Mouse (Mus musculus) olfactory bulb, adult 2 months (tissue): Measurements from ENCODE around the gene BC004004. TPM values are rescaled to one million over a fixed set of nuclear protein-coding genes. Genes with fewer than 3 reads are reported as not detected.

ENCODE experiments used
- H3K27ac ChIP-seq: fragments of 200-500 bp; 2 replicates; pipeline ENCODE4 v1.5.1; 2012; ENCODE audit warnings: low read depth, low read length; ENCODE audit not compliant: insufficient read depth
- H3K4me1 ChIP-seq: fragments of 200-500 bp; 2 replicates; pipeline ENCODE4 v1.6.1; 2012; ENCODE audit warnings: low read length; ENCODE audit not compliant: control insufficient read depth, insufficient read depth
- H3K4me3 ChIP-seq: fragments of 200-500 bp; 2 replicates; pipeline ENCODE4 v1.5.1; 2012; ENCODE audit warnings: mild to moderate bottlenecking, low read depth, low read length, moderate library complexity; ENCODE audit not compliant: insufficient read depth
- CTCF ChIP-seq: fragments of 200-500 bp; IDR thresholded peaks from 2 replicates; pipeline ENCODE4 v1.5.1; 2012; ENCODE audit warnings: low read depth, mild to moderate bottlenecking, low read length, moderate library complexity; ENCODE audit not compliant: insufficient read depth
- POLR2A ChIP-seq: fragments of 200-500 bp; IDR thresholded peaks from 2 replicates; pipeline ENCODE4 v1.6.1; 2012; ENCODE audit warnings: mild to moderate bottlenecking, low read depth, low read length, moderate library complexity; ENCODE audit not compliant: insufficient read depth
- WGBS: fragments of 180-500 bp; shearing (Covaris S2); methylation state at CpG from one replicate; pipeline ENCODE4 v1.1.7; 2018; 5-methylcytosine and 5-hydroxymethylcytosine counted together
- polyA plus RNA-seq: library from polyadenylated mRNA; stranded (reverse); fragments of >200 nt; gene quantifications from 2 replicates; pipeline ENCODE4 v1.2.4, GENCODE M21; 2012; ENCODE audit warnings: low replicate concordance; ENCODE audit not compliant: missing spikeins, insufficient read depth, insufficient read length

The BC004004 gene
- polyA plus RNA-seq, 1 experiment: not detected

- H3K4me1 ChIP-seq: peaks cover 23% of the 10 kb centered on the region
- no peak; the same call in 1 of the 2 replicates for TF ChIP-seq POLR2A
- no peak for TF ChIP-seq CTCF
- WGBS: 23% methylated on average over 11 of the region's 11 CpGs
- 0 out of 2 replicates have a peak overlapping the region, but pooled peaks have one; percentile 3 for H3K4me3 ChIP-seq
- peak overlapping the region; percentile 69 for H3K27ac ChIP-seq
Observed at GRCm38 (mm10) chr17:29356479-29356856, 87.9 kb downstream of the BC004004 start.

GRCm38 (mm10) chr17:29356882-29357281, 88.3 kb downstream of the BC004004 start:
- H3K27ac ChIP-seq: 0 out of 2 replicates have a peak overlapping the region, but pooled peaks have one; percentile 16
- 0 out of 2 replicates have a peak overlapping the region, but pooled peaks have one; percentile 3 for H3K4me3 ChIP-seq
- peaks cover 23% of the 10 kb centered on the region for H3K4me1 ChIP-seq
- TF ChIP-seq POLR2A (no peak), CTCF (no peak)
- 30% methylated on average over 9 of the region's 9 CpGs for WGBS

GRCm38 (mm10) chr17:29358928-29359327, 90.3 kb downstream of the BC004004 start:
- H3K4me1 ChIP-seq: peaks cover 23% of the 10 kb centered on the region
- no peak for TF ChIP-seq CTCF
- no peak overlapping the region; the same call in 1 of the 2 replicates for H3K27ac ChIP-seq
- 53% methylated on average over 3 of the region's 3 CpGs for WGBS
- no peak overlapping the region for H3K4me3 ChIP-seq

GRCm38 (mm10) chr17:29360761-29361221, 92.2 kb downstream of the BC004004 start, which contains the start of gene Fgd2:
Gene Fgd2 (plus strand): TSS chr17:29360914.
- Histone ChIP-seq H3K4me1 (peaks cover 14% of the 10 kb centered on the region), H3K27ac (no peak within 1 kb of the TSS), H3K4me3 (no peak within 1 kb of the TSS)
- 49% methylated on average over 5 of the region's 5 CpGs for WGBS
- no peak for TF ChIP-seq POLR2A
- no peak for TF ChIP-seq CTCF

GRCm38 (mm10) chr17:29361982-29362691, 93.5 kb downstream of the BC004004 start:
- H3K27ac ChIP-seq: no peak overlapping the region
- H3K4me3 ChIP-seq: no peak overlapping the region
- TF ChIP-seq POLR2A: no peak
- TF ChIP-seq CTCF: no peak
- 83% methylated on average over 8 of the region's 8 CpGs for WGBS
- H3K4me1 ChIP-seq: 0 out of 2 replicates have a peak, but pooled peaks cover under 1% of the 10 kb centered on the region

GRCm38 (mm10) chr17:29363109-29363508, 94.5 kb downstream of the BC004004 start:
- no peak overlapping the region for H3K27ac ChIP-seq
- no peaks in the 10 kb centered on the region for H3K4me1 ChIP-seq
- no peak overlapping the region for H3K4me3 ChIP-seq
- WGBS: 77% methylated on average over 8 of the region's 8 CpGs
- TF ChIP-seq CTCF: no peak
- no peak for TF ChIP-seq POLR2A

Other genes with a start within 250 kb of the BC004004 start
- 273 and 350 TPM in 2 replicates for gene Srsf3, start 236.2 kb upstream of the BC004004 start, polyA plus RNA-seq
- gene Cdkn1a, start 177.8 kb upstream of the BC004004 start, polyA plus RNA-seq: not detected in 2 replicates
- not detected in 2 replicates for gene Rab44, start 154.6 kb upstream of the BC004004 start, polyA plus RNA-seq
- gene Cpne5, start 30.6 kb upstream of the BC004004 start, polyA plus RNA-seq: not detected in 2 replicates
- not detected in 2 replicates for gene Ppil1, start 4.6 kb upstream of the BC004004 start, polyA plus RNA-seq
- not detected in 2 replicates for gene Pi16, start 48.9 kb downstream of the BC004004 start, polyA plus RNA-seq
- not detected in 2 replicates for gene Mtch1, start 79.1 kb downstream of the BC004004 start, polyA plus RNA-seq
- gene Fgd2, start 92.1 kb downstream of the BC004004 start, polyA plus RNA-seq: not detected in 2 replicates
- gene Pim1, start 222.0 kb downstream of the BC004004 start, polyA plus RNA-seq: not detected in 2 replicates